Mouse (Mus musculus) adrenal gland, adult 8-10 months (tissue): Measurements from ENCODE around the gene Pank2. TPM values are rescaled to one million over a fixed set of nuclear protein-coding genes. Genes with fewer than 3 reads are reported as not detected.

ENCODE experiments used
- DNase-seq: peaks from one replicate; pipeline ENCODE4 v3.0.0; 2022
- microRNA-seq, 2 experiments: library from miRNA; unstranded; fragments of <30 nt; microRNA quantifications; one replicate each; pipeline ENCODE4 v1.2.0; 2022
- total RNA-seq, 4 experiments: library from RNA; stranded (reverse); gene quantifications; 2 replicates each; pipeline ENCODE4 v1.2.4; 2022

The Pank2 gene
- total RNA-seq, 4 experiments from 2014 or later: 49.0 to 61.9 (median 53.7) TPM

DNA sequence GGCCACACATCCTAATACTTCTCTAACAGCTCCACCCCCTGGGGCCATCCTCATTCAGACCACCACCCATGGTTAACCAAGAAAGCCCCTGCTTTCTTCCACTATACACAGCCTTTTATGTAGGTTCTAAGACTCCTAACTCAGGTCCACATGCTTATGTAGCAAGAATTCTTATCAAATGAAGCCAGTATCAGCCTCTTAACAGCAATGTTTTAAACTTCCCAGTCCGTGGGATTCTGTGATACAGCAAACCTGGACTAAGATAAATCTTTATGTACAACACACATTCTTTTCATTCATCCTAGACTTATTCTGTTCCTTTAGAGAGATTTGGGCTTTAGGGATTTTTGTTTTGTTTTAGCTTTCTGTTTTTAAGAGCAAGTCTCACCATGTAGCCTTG, 61.4 kb downstream of the Pank2 start:
- DNase-seq: no peak

DNA sequence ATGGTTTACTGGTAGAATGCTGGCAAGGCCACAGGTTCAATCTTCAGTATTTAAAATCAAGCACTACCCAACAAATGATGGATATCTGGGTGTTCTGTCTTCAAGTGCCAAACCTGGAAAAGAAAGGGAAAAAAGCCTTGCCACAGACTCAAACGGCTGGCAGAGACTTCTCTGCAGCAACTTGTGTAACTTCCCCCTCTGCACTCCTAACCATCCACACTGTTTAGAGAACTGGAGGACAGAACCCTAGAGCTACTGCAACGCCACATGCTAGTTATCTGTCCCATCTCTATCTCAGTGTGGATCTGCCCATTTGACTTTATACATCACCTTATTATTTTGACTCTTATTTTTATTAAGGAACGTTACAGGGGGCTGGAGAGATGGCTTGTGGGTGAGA, 63.7 kb downstream of the Pank2 start:
- no peak for DNase-seq

DNA sequence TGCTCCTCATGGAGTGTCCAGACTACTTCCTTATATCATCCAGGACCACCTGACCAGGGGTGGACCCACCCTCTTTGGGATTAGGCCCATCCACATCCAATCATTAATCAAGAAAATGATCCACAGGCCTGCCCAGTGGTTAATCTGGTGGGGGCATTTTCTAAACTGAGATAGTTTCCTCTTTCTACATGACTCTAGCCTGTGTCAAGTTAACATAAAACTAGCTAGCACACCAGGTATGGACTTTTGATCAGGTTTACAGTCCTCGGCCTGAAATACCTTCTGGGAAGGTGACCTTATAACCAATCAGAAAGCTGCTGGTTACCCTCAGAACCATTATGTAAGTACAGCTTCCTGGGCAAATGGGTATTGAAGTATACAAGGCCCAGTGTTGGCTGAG, 66.7 kb downstream of the Pank2 start:
- DNase-seq: no peak

DNA sequence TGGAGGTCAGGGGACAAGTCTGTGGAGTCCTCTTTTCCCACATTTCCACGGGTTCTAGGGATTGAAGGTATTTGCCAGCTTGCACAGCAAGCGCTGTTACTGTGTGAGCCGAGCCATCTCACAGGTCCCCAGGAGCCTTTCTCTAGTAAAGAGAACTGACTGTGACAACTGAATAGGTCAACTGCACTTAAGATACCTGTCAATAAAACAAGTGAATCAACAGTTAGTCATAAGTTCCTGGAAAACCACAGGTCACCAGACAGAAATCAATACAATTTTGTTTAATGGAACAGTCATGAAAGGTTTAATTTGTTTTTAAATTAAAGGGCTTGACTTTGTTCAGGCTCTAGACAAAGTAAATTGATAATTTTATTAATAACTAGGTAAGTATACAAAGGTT, 68.3 kb downstream of the Pank2 start:
- DNase-seq: no peak

DNA sequence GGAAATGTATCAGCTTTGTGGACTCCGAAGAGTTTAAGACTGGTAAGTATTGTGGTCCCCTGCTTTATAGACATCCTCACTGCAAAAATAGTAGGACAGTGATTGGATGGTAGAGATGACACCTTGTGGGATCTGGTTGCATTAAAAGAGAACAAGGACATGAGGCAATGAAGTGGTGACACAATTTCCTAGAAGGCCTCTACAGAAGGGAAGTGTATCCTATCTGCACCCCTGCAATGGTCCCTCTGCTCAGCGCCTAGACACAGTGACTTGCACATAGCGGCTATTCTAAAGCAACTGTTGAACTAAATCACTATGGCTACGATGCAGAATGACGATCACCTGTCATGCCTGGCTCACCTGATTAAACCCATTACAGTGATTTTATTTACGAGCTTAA, 75.3 kb downstream of the Pank2 start:
- DNase-seq: no peak

DNA sequence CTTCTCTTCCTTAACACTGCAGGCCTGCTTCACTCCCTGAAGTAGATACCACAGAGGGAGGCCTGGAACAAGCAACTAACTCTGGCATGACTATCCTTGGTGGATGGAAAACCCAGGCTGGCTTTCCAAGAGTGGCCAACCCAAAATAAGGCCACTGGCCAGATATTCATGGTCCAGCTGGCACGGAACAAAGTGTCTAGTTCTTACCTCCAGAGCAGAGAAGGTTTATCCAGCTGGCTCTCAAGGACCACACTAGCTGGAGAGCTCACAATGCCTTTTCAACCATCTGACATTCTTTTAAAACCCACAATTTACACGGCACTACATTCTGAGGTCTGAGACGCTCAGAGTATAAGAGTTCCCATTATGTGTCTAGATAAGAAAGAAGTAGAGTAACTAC, 82.2 kb downstream of the Pank2 start:
- no peak for DNase-seq

DNA sequence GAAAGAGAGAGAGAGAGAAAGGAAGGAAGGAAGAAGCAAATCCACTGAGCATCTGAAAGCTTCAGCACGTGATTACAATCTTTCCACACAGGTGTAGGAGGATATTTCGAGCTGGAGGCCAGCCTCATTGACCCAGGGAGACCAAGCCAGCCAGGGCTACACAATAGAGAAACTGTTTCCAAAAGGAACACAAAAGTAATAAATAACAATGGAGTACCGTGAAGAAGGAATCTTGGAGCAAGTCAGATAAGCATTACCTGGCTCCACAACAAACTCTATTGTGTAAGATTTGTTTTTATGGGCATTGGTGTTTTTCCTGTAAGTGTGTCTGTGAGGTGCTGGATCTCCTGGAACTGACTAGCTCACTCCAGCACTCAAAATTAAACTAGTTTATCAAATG, 83.3 kb downstream of the Pank2 start:
- DNase-seq: no peak

Small RNA genes lying within 50 kb of the gene (microRNA-seq; reads per million reads assigned to microRNA genes)
- gene Mir103-2: 14.9 to 17.9 reads per million in 2 experiments

Other genes starting within 250 kb of the Pank2 start
- 1 to 10 TPM; 5.6 to 7.2 (median 6.3) TPM for gene Gfra4, start 219.4 kb upstream of the Pank2 start, total RNA-seq
- 1 to 10 TPM; 2.0 to 4.2 (median 3.6) TPM for gene Adam33, start 198.7 kb upstream of the Pank2 start, total RNA-seq
- gene Siglec1, start 175.7 kb upstream of the Pank2 start, total RNA-seq: 1 to 10 TPM; 5.1 to 6.4 (median 6.3) TPM
- gene Hspa12b, start 135.2 kb upstream of the Pank2 start, total RNA-seq: 10 to 100 TPM in 2 of 4 experiments, 1 to 10 TPM in 2; 8.1 to 16.8 (median 10.4) TPM
- gene Gm11037, start 129.0 kb upstream of the Pank2 start, total RNA-seq: not detected
- gene 1700037H04Rik, start 102.4 kb upstream of the Pank2 start, total RNA-seq: 10 to 100 TPM; 32.2 to 68.7 (median 53.9) TPM
- 10 to 100 TPM; 63.5 to 76.9 (median 73.5) TPM for gene Cenpb, start 82.4 kb upstream of the Pank2 start, total RNA-seq
- 1 to 10 TPM; 4.5 to 9.4 (median 6.3) TPM for gene Cdc25b, start 75.5 kb upstream of the Pank2 start, total RNA-seq
- 1 to 10 TPM; 4.0 to 6.4 (median 5.1) TPM for gene Spef1, start 75.2 kb upstream of the Pank2 start, total RNA-seq
- 10 to 100 TPM; 24.4 to 29.0 (median 26.6) TPM for gene Ap5s1, start 55.4 kb upstream of the Pank2 start, total RNA-seq
- gene Mavs, start 28.4 kb upstream of the Pank2 start, total RNA-seq: 10 to 100 TPM; 45.2 to 50.0 (median 46.1) TPM
- gene Rnf24, start 90.4 kb downstream of the Pank2 start, total RNA-seq: 10 to 100 TPM in 2 of 4 experiments, 1 to 10 TPM in 2; 6.2 to 16.7 (median 11.0) TPM
- gene Smox, start 229.0 kb downstream of the Pank2 start, total RNA-seq: 10 to 100 TPM; 22.9 to 53.4 (median 33.3) TPM